Mouse (Mus musculus) adrenal gland, postnatal 25 days (tissue): Measurements from ENCODE around the gene Ube3b. TPM values are rescaled to one million over a fixed set of nuclear protein-coding genes. Genes with fewer than 3 reads are reported as not detected.

ENCODE experiments used
- microRNA-seq, 2 experiments: library from miRNA; unstranded; fragments of <30 nt; microRNA quantifications; one replicate each; pipeline ENCODE4 v1.2.0; 2021
- total RNA-seq: library from RNA; stranded (reverse); gene quantifications from 2 replicates; pipeline ENCODE4 v1.2.3, GENCODE M21; 2021

The Ube3b gene
- total RNA-seq, 1 experiment from 2014 or later, result 75.7 TPM

Small RNA genes within 50 kb of the gene (microRNA-seq; reads per million reads assigned to microRNA genes)
- 0 to 0.36 reads per million in 2 experiments for gene Mir7027

Other genes starting within 250 kb of the Ube3b start
- 99.4 and 114 TPM in 2 replicates for gene Acacb, start 234.1 kb upstream of the Ube3b start, total RNA-seq
- not detected in 2 replicates for gene Foxn4, start 106.8 kb upstream of the Ube3b start, total RNA-seq
- gene Myo1h, start 91.4 kb upstream of the Ube3b start, total RNA-seq, result 0.21 and 0.62 TPM in 2 replicates
- gene Kctd10, start 99 bp upstream of the Ube3b start, total RNA-seq, result 53.3 and 58.5 TPM in 2 replicates
- 21.6 and 26.5 TPM in 2 replicates for gene Mmab, start 63.5 kb downstream of the Ube3b start, total RNA-seq
- gene Mvk, start 63.7 kb downstream of the Ube3b start, total RNA-seq, result 39.9 and 43.2 TPM in 2 replicates
- 26.9 and 39.8 TPM in 2 replicates for gene Fam222a, start 187.4 kb downstream of the Ube3b start, total RNA-seq